Mouse (Mus musculus) ovary, postnatal 36 days (tissue): Measurements from ENCODE around the gene Stra6l.

Experiments used
- DNase-seq: peaks from one replicate; pipeline ENCODE4 v3.0.0; 2022; ENCODE audit warnings: low spot score, mixed read lengths

Gene Stra6l

DNA sequence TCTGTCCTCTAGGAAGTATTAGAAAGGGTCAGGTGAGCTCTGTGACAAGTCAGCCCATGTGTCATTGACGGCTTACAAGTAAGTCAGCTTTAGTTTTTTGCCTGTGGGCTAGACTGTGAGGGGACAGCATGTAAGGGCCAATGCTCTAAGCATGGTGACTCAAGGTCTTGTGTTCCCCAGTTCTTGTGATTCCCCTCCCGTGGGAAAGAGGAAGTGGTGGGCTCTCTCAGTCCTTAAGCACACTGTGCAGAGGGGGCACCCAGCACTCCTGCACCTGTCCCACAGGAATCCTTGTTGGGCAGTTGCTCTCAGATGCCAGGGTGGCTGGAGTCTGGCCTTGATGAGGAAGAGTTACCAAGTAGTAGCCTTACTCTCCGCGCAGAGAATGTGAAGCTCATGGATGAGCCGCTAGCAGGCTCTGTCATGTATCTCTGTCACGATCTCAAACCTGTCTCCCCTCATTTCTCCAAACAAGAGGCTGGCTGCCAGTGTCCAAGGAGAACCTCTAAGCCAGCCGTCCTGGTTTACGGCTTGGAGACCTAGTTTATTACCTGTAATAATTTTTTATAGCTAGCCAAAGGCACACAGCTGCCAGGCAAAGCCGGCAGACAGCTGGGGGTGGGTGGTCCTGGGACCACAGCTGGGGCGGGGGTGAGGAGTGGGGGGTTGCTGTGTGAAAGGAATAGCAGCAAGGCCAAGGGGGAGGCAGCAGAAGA is at the start of gene Stra6l:
TSS of gene Stra6l (plus strand) at position 556 of the 716 bp plus-strand sequence.
- DNase-seq = no peak

DNA sequence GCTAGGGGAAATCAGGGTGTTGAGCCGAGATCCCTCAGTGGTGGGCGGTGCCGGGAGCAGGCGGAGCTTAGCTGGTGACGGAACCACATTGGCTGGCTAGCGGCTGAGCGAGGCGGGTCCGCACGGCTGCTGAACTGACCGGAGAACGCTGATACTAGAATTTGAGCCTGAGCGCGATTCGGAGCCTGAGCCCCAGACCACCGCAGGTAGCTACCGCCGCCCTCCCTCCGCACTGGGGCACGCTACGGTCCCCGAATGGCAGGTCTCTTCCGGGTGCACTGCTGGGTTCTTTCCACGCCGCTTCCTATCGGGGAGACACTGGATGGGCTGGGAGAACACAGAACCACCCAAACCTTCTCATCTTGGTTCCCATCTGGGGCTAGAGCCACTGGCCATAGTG is 49.5 kb upstream of the Stra6l start, which contains the start of gene Aldh1b1:
TSS of gene Aldh1b1 (plus strand) at position 59 of the 400 bp plus-strand sequence.
- DNase-seq = peak; percentile 83

DNA sequence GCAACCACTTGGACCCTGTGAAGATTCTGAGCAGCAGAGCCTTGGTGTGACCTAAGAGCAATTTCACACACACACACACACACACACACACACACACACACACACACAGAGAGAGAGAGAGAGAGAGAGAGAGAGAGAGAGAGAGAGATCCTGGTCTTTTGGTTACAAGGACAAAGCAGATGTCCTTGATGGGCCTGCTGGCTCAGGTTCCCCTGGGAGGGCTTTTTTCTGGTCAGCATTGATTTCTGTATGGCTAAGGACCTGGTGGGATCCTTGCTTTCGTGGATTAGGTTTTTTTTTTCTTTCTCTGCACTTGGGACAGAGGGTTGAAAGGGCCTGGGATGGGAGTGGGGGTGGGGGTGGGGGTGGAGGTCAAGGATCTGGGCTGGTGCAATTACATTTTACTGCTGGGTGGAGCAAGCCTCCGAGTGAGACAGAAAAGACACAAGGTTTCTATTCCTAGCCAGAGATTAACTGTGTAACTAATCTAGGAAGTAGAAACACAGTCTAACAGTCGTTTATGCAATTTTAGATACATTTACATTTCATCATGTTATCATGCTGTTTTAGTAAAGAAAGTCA is 48.4 kb upstream of the Stra6l start:
- DNase-seq = no peak

DNA sequence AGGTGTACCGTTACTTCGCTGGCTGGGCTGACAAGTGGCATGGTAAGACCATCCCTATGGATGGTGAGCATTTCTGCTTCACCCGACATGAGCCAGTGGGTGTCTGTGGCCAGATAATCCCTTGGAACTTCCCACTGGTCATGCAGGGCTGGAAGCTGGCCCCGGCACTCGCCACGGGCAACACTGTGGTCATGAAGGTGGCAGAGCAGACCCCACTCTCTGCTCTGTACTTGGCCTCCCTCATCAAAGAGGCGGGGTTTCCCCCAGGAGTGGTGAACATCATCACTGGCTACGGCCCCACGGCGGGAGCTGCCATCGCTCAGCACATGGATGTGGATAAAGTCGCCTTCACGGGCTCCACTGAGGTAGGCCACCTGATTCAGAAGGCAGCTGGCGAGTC is 45.6 kb upstream of the Stra6l start:
- no peak for DNase-seq

DNA sequence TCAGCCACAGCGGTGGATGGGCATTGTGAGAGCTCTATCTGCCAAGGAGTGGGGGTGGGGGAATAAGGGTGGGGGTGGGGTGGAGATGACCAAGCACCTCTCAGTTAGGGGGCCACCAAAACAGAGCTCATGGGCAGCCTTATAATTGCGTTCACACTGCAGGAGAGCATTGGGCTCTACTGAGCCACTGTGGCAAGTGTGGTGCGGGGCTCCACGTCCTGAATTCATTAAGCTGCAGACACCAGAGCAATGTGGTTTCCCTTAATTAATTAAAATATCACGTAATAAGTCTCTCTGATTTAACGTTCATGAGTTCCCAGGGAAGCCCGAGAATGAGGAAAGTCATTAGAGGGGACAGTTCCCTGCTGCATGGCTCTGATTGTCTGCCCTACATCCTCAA is 40.4 kb upstream of the Stra6l start:
- no peak for DNase-seq

DNA sequence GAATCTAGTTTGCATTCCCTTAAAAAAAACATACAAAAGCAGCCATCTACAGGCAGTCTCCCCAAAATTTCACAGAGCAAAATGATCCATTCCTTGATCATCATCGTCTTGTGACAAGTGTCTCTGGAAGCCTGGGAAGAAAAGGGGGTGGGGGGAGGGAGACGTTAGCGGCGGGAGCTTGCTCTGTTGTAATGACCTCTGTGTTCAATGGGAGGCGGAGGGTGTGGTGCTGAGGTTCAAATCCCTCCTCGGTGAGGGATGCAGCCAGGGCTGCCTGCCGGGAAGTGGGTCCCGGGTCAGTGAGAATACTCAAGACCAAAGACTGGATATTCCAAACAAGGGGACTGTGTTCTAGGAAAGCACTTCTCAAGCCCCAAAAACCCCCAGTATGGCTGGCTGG is 37.2 kb upstream of the Stra6l start:
- no peak for DNase-seq

DNA sequence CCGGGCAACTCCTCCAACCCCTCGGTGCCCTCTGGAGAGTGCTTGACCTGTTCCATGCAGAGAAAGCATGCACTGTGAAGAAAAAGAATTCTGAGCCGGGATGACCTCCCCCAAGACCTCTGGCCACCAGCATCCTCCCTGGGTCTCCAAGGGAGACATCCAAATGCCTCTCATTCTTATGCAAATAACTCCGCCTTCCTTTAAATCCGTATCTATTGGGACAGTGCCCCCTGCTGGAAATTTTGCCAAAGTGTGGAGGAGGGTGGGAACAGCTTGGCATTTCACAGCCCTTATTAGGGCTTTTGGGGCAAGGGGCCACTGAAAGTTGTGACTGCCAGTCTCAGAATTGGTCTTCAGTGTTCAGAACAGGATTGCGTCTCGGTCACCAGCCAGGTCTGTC is 32.9 kb upstream of the Stra6l start:
- peak; percentile 36 for DNase-seq

DNA sequence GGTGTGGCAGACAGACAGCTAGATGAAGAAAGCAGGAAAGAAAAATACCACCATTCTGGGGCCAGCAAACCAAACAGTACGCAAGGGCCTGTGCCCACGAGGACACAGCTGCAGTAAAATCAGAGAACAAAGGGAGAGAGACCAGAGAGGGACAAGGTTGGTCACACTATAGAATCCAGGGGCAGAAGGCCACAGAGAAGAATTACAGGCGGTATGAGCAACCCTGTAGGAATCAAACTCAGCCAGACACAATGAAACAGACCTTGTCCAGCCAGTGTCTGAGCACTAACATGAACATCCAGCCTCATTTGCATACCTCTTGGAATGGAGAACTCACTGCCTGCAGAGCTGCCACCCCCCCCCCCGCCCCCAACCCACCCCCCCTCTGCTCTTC is 29.7 kb upstream of the Stra6l start:
- no peak for DNase-seq

DNA sequence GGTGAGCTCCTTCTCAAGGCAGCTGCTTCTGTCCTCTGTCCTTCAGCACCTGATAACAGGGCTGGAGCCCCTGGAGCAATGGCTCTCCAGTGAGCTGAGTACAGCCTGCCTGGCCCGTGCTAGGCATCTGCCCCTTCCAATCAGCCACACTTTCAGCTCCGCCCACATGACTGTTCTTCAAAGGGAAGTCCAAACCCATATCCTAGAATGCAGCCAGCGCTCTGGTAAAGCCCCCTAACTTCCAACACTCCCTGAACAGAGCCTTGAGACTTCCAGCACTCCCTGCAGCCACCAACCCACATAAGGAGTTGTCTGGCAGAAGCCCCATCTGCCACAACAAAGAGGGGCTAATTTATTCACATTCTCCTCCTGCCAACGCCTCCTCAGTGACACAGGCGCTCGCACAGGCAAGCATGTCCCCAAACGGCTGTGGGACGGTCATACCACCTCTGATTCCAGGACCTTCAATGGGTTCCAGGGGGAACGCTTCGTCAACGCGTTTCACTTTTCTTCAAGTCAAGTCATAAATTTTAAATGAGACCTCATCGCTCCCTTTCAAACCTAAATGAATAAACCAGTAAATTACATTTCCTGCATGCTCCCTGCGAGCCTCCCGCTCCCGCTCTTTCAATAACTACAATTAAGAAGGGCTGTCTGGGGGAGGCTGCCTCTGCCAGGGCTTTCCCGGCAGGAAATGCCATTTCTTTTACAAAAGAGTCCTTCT is 29.1 kb upstream of the Stra6l start:
- DNase-seq = peak; percentile 19

DNA sequence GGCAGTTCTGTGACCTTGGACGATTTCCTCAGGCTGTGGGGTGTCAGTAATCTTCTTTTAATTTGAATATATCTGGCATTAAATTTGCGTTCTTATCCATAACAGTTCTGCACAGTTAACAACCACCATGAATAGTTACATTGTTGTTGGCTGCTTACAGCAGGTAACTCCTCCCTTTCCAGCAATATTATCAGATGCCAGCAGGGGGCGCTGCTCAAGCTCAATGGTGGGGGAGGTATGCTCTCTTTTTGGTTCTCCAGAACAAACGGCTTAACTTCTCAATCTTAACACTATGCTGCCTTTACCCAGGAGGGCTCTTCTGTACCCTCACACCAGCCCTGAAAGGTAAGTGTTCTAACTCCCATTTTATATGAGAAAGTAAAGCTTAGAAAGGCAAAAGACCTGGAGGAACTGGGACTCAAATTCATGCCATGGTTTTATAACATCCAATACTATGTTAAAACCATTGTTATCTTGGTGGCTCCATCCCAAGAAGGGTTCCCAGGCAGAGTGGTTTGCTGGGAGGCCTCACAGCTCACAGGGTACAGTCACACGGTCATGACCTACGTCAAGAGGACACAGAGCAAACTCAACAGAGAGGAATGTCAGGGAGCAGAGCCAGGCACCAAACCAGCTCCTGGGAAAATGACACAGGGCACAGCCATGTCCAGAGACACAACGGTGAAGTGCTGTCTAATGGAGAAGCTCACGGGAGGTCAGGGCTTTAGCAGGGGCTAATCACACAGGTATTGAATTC is 28.2 kb upstream of the Stra6l start:
- peak; percentile 60 for DNase-seq

DNA sequence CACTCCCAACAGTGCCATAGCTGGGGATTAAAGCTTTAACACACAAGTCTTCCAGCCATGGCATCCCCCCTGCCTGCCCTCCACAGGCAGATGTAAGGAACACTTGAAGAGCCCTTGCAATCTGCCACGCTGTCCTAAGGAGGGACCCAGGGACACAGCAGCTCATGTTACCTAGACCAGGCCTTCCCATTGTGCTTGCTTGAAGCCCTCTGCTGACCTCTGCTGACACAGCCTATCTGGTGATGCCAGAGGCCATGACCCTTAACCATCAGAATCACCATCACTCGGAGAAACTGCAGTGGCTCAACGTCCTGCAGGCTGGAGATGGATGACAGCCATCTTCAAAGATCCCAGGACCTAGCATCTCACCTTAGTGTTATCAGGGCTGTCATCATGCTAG is 26.5 kb upstream of the Stra6l start:
- no peak for DNase-seq

DNA sequence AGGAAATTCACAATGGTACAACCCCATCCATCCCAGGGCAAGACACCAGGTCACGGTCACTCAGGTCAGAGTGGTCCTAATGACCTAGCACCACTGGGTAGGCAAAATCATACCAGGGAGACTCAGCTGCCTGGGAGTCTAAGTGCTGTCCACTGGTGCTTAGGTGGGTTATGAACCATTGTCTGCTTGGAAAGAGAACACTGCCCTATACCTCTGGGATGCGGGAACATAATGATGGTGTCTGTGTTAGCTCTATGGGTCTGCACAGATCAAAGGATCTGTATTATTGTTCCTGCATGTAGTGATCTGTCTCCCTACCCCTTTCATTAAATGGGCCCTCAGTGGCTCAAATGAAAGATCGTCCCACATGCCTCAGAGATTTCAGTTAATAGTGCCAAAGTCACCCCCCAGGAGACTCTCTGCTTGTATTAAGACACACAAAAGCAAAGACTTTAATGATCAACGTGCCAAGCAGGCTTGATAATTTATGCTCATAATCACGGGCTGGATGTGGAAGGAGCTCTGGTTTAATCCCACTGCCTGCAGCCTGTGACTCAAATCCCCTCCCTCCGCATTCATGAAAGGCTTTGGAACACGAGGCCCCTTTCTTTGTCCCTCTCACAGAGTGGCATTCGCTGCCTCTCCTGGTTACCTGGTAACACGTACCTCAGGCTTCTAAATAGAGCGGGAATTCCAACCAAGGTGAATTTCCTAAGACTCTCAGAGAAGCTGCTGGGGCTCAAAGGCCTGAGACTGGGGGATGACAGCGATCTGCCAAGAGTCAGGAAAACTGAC is 25.5 kb upstream of the Stra6l start:
- no peak for DNase-seq

DNA sequence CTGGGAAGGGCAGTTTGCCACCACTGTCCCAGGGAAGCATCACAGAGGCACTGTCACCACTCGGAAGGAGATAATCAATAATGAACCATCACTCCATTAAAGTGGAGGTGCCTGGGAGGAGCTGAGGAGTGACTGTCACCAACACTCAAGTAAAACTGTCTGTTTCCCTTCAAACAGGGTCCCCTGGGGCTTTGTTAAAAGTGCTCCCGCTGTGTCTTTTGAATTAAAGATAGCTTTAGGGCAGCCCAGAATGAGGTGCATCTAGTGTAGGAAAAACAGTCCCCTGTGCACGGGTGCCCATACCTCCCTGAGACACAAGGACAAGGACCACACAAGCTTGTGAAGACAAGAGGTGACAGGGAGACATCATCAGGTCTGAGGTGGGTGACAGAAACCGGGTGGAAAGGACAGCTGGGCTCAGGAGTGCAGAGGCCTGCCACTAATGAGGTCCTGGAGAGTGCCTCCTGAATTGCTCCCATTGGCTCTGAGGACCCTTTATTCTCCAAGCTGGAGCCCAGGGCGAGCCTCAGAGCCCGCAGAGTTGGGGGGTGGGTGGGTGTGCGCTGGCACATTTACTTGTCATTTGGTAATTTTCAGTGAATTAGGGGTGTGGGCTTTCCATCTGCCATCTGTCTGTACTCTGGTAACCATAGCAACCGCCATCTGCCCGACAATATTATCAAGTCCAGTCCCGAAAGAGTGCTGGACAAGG is 24.3 kb upstream of the Stra6l start:
- no peak for DNase-seq

DNA sequence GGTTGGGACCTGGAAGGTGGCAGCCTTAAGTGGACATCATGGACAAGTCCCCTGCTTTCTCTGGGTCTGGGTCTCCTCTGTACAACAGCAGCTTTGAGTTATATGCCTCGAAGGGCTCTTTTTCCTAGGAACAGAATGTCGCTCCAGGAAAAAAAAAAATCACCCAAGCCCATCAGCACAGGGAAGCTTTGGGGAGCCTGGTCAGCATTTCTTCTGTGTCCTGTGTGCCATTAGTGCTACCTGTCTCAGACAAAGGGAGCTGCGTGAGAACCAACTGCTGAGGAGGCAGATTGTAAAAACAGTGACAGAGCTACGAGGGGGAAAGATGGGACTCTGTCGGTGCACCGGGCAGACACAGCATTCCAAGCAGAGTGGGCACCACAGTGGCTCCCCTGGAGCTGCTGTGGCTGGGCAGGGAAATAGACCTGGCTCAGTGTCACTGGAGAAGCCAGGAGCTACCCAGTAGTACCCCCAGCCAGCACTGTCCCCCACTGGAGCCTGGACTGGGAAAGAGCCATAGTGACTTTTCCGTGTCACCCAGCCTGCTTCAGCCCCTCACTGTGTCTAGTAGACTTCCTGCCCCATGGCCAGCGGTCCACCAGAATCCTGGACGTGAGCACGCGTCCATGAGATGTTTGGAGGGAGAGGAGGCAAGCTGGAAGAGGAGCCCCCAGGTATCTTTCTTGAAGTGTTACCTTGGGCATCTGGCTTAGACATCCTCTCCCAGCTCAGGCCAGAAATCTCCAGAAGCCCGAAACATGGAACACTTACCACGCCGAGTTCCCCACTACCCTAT is 23.5 kb upstream of the Stra6l start:
- no peak for DNase-seq

DNA sequence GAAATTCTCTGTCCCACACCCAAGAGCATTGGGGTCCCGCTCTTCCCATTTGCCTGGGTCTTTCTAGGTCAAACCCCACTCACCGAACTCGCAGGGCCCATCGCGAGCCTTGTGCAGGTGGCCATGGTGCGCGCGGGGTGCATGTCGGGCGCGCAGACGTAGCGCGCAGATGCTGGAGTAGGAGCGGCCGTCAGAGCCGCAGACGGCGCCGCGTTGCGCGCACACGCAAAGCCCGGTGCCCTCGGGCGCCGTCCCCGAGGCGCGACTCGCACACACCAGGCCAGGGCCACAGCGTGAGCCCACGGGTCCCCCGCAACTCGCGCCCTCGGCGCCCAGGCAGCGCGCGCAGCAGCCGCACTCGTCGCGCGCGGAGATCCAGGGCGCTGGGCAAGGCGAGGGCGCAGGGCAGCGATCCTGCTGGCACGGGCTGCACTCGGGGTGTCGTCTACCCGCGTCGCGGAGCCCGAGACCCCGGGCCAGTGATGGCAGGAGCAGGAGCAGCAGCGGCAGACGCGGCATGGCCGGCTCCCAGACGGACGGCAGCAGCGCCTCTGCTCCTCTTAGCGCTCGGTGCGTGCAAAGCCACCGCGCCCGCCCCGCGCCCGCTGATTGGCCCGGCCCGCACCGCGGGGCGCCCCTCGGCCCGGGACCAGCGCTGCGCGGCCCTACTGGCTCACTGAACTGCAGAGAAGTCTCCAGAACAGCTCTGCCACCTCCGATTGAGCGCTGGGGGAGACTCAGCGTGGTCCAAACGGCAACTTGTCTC is 22.0 kb upstream of the Stra6l start, which contains the start of gene Igfbpl1:
TSS of gene Igfbpl1 (minus strand) at position 649 of the 766 bp plus-strand sequence.
- no peak for DNase-seq

DNA sequence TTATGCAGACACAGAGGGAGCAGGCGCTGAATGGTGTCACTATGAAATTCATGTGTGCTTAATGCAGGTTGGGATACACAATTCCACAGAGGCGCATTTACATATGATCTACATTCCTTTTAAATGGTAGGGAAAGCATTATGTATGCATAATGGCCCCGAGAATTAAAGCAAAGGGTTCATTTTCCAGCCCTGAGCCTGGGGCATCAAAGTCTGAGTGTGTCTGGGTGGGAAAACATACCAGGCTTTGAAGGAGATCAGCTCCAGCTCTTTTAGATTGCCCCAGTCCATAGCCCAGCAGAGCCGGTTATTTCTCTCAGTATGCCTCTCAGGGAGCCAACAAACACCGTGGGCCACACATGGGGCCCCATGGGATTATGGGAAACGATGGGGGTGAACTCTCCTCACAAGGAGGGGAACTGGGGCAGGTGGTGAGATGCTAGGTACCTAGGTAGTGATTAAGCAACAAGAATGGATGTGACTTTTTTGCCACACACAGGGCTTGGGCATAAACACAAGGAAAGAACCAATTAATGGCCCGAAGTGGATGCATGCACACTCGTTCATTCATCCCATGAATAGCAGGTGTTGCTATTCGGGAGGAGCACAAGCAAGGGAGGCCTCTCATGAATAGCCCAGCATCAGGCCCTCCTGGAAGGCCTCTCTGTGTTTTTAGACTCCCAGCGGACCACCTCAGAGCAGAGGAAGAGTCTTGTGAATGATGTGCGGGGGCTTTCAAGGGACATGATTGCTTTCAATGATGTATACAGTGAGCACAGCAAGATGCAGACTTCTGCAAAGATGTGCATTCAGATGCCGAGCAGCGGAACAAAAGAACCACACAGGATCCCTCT is 18.3 kb upstream of the Stra6l start:
- no peak for DNase-seq

DNA sequence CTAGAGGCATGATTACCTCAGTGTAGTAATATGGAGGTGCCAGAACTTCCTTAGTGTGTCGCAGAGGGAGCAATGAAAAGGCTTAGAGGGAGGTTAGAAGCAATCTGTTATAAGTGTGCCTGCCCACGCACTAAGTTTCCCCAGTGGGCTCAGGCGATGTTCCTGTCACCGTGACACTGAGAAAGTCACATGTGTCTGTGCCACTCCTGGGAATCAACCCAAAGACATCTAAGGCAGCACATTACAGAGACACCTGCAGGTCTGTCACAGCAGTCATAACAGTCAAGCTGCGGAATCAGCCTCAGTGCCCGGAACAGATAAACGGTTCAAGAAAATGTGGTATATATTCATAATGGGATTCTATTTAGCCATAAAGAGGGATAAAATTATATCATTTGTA is 16.5 kb upstream of the Stra6l start:
- no peak for DNase-seq

DNA sequence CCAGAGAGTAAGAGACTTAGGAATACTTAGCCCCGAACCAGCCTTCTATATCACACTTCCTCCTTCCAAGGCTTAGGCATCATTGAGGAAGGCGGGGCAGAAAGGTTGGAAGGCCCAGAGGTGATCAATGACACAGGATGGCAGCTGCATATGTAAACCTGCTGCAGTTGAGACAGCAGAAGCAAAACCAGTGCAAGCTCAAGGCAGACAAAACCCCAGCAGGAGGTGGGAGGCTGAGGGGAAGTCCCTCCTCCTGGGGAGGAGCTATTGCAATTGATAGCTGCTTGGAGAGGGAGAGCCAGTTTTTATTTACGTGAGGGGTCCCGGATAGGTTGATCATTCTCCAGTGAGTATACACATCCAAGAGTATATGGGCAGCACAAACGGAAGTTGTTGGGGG is 15.0 kb upstream of the Stra6l start:
- DNase-seq = no peak
